Mouse (Mus musculus): Measurements from ENCODE around the gene Pkn3. TPM values are rescaled to one million over a fixed set of nuclear protein-coding genes. Genes with fewer than 3 reads are reported as not detected.
A peak's percentile ranks its signal among the peaks of the same experiment; 100 is the strongest.
"Not testable (repeated sequence)": the region's sequence is repeated elsewhere in the genome, so short reads cannot be mapped to it uniquely, and the experiment has no call there.

The Pkn3 gene
- polyA plus RNA-seq, 1 experiment from 2014 or later = 13.5 TPM

- Histone ChIP-seq H3K9me3 (ENCODE audit: low read length) (no peaks in the 10 kb centered on the region), H3K4me1 (ENCODE audit: insufficient read depth, low read length) (no peaks in the 10 kb centered on the region), H3K4me3 (ENCODE audit: low read length) (no peak overlapping the region), H3K36me3 (ENCODE audit: insufficient read depth, low read length) (peaks cover 27% of the 10 kb centered on the region), H3K9ac (replicated peaks; ENCODE audit: low read length) (no peak overlapping the region), H3K27me3 (ENCODE audit: insufficient read depth, low read length) (no peaks in the 10 kb centered on the region), H3K27ac (ENCODE audit: low read length) (no peak overlapping the region), H3K4me2 (replicated peaks; ENCODE audit: low read depth, low read length) (no peak overlapping the region)
- ATAC-seq (ENCODE audit: low FRiP score, low TSS enrichment) = no peak
- 94% methylated on average over 5 of the region's 5 CpGs for WGBS
Measured at GRCm38 (mm10) chr2:30112564-30112963, 35.1 kb downstream of the Pkn3 start.

GRCm38 (mm10) chr2:30119641-30120051 lies 42.2 kb downstream of the Pkn3 start:
- Histone ChIP-seq H3K4me1 (ENCODE audit: insufficient read depth, low read length) (peaks cover 6% of the 10 kb centered on the region), H3K27me3 (ENCODE audit: insufficient read depth, low read length) (no peaks in the 10 kb centered on the region), H3K36me3 (ENCODE audit: insufficient read depth, low read length) (no peaks in the 10 kb centered on the region), H3K9ac (replicated peaks; ENCODE audit: low read length) (no peak overlapping the region), H3K4me2 (replicated peaks; ENCODE audit: low read depth, low read length) (no peak overlapping the region), H3K9me3 (ENCODE audit: low read length) (no peaks in the 10 kb centered on the region), H3K27ac (ENCODE audit: low read length) (no peak overlapping the region), H3K4me3 (ENCODE audit: low read length) (no peak overlapping the region)
- ATAC-seq (ENCODE audit: low FRiP score, low TSS enrichment) = no peak
- 33% methylated on average over 6 of the region's 6 CpGs for WGBS

- Histone ChIP-seq H3K27me3 (ENCODE audit: insufficient read depth, low read length) (no peaks in the 10 kb centered on the region), H3K4me3 (ENCODE audit: low read length) (no peak overlapping the region), H3K9me3 (ENCODE audit: low read length) (no peaks in the 10 kb centered on the region), H3K4me2 (replicated peaks; ENCODE audit: low read depth, low read length) (no peak overlapping the region), H3K36me3 (ENCODE audit: insufficient read depth, low read length) (no peaks in the 10 kb centered on the region), H3K4me1 (ENCODE audit: insufficient read depth, low read length) (peaks cover 12% of the 10 kb centered on the region), H3K9ac (replicated peaks; ENCODE audit: low read length) (no peak overlapping the region), H3K27ac (ENCODE audit: low read length) (no peak overlapping the region)
- WGBS = 81% methylated on average over 4 of the region's 4 CpGs
- ATAC-seq (ENCODE audit: low FRiP score, low TSS enrichment) = no peak
Measured at GRCm38 (mm10) chr2:30120269-30120668, 42.8 kb downstream of the Pkn3 start.

DNA sequence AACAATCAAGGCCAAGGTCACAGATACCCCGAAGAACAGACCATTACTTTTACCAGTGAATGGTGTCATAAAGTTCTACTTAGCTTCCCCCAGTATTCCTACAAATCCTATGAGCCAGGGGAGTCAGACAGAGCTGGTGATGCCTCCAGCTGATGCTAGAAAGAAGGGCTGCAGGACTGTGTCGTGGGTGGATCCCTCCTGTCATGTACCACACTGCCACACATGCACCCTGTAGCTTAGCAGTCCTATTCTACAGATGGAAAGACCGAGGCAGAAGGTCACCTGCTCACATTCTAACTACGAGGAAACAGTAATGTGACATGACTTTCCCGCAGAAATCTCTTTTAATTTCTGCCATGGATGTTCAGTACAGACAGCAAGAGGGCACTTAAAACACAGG lies 45.3 kb downstream of the Pkn3 start:
- Histone ChIP-seq H3K4me2 (replicated peaks; ENCODE audit: low read depth, low read length) (no peak overlapping the region), H3K9me3 (ENCODE audit: low read length) (no peaks in the 10 kb centered on the region), H3K9ac (replicated peaks; ENCODE audit: low read length) (no peak overlapping the region), H3K4me3 (ENCODE audit: low read length) (no peak overlapping the region), H3K27ac (ENCODE audit: low read length) (no peak overlapping the region), H3K4me1 (ENCODE audit: insufficient read depth, low read length) (peaks cover 12% of the 10 kb centered on the region), H3K36me3 (ENCODE audit: insufficient read depth, low read length) (no peaks in the 10 kb centered on the region), H3K27me3 (ENCODE audit: insufficient read depth, low read length) (no peaks in the 10 kb centered on the region)
- ATAC-seq (ENCODE audit: low FRiP score, low TSS enrichment) = no peak
- 83% methylated on average over 5 of the region's 5 CpGs for WGBS

DNA sequence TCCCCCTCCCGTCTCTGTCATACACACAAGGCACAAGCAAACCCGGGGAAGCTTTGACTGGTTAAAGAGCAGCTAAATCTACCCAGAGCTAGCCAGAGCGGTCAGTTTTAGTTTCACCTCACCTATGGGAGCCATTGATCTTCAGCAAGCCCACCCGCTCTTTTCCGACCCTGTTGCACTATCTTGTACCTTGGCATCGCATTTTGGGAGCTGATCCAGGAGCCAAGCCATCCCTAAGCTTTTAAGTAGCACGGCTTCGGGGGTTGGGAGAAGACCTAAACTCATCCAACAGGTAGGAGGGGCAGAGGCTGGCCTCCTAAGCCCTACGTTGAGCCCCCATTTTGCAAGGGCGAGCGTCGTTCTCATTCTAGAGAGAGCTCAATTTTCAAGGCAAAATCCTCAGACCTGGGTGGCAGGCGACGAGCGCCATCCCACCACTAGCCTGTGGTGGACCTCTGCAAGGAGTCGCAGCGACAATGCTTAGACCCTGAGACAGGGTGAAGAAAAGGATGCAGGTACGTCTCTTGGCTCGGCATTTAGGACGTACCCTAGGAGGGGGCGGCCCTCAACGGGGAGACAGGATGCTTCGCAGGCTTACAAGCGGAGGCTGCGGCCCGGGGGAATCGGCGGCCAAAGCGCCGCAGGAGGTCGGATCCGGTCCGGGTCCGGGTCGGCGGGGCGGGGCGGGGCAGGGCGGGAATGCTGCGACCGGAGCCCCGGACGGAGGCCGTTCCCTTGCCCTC lies 46.4 kb downstream of the Pkn3 start:
- peak overlapping the region; percentile 76 for H3K4me2 ChIP-seq (replicated peaks; ENCODE audit: low read depth, low read length)
- ATAC-seq (ENCODE audit: low FRiP score, low TSS enrichment) = peak; percentile 81
- H3K36me3 ChIP-seq (ENCODE audit: insufficient read depth, low read length) = no peaks in the 10 kb centered on the region
- H3K27me3 ChIP-seq (ENCODE audit: insufficient read depth, low read length) = no peaks in the 10 kb centered on the region
- H3K27ac ChIP-seq (ENCODE audit: low read length) = peak overlapping the region; percentile 92
- no peaks in the 10 kb centered on the region for H3K9me3 ChIP-seq (ENCODE audit: low read length)
- H3K9ac ChIP-seq (replicated peaks; ENCODE audit: low read length) = peak overlapping the region; percentile 88
- peak overlapping the region; percentile 78 for H3K4me3 ChIP-seq (ENCODE audit: low read length)
- H3K4me1 ChIP-seq (ENCODE audit: insufficient read depth, low read length) = peaks cover 12% of the 10 kb centered on the region
- WGBS = under 1% methylated on average over 44 of the region's 44 CpGs

DNA sequence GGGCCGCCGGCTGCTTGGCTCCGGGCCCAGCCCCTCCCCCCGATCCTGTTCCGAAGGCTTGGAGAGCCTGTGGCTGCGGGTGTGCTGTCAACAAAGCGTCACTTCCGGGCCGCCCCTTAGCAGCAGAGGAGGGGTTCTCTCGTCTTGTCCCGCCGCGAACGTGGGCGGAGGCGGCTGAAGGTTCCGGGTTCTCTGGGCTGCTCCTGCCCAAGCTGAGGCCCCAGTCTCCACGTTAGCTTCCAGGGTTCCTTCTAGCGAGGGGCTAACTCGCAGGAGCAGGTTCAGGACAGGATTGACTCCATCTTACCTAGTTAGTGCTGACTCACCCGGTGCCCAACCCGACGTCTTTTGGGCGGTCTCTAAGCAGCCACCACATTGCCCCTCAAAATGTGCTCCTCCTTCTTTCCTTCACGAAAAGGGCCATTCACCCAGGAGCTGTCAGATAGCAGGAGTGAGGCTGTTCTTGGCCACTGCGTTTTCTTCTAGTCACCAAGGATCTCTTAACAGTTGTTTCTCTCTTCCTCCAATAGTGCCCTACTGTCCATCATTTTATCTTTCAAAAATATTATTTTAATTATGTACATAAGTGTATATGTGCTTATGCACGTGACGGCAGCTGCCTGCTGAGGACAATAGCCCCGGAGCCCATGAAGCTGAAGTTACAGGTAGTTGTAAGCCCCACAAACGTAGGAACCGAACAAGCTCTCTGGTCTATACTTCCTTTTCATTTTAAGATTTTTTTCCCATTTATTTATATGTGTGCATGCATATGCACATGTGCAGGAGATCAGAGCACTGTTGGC lies 47.2 kb downstream of the Pkn3 start, which contains the start of gene Zer1:
Gene Zer1 (minus strand): TSS at position 114 of the 803 bp plus-strand sequence.
- peak within 1 kb of the TSS; percentile 92 for H3K27ac ChIP-seq (ENCODE audit: low read length)
- peaks cover 12% of the 10 kb centered on the region for H3K4me1 ChIP-seq (ENCODE audit: insufficient read depth, low read length)
- peak within 1 kb of the TSS; percentile 76 for H3K4me2 ChIP-seq (replicated peaks; ENCODE audit: low read depth, low read length)
- ATAC-seq (ENCODE audit: low FRiP score, low TSS enrichment) = peak; percentile 98
- H3K36me3 ChIP-seq (ENCODE audit: insufficient read depth, low read length) = no peaks in the 10 kb centered on the region
- H3K4me3 ChIP-seq (ENCODE audit: low read length) = peak within 1 kb of the TSS; percentile 78
- H3K27me3 ChIP-seq (ENCODE audit: insufficient read depth, low read length) = no peaks in the 10 kb centered on the region
- WGBS = 9% methylated on average over 31 of the region's 31 CpGs
- H3K9ac ChIP-seq (replicated peaks; ENCODE audit: low read length) = peak within 1 kb of the TSS; percentile 88
- no peaks in the 10 kb centered on the region for H3K9me3 ChIP-seq (ENCODE audit: low read length)

- no peaks in the 10 kb centered on the region for H3K9me3 ChIP-seq (ENCODE audit: low read length)
- no peak overlapping the region for H3K4me2 ChIP-seq (replicated peaks; ENCODE audit: low read depth, low read length)
- H3K36me3 ChIP-seq (ENCODE audit: insufficient read depth, low read length) = no peaks in the 10 kb centered on the region
- 34% methylated on average over 2 of the region's 2 CpGs for WGBS
- no peak for ATAC-seq (ENCODE audit: low FRiP score, low TSS enrichment)
- H3K27ac ChIP-seq (ENCODE audit: low read length) = no peak overlapping the region
- H3K4me3 ChIP-seq (ENCODE audit: low read length) = no peak overlapping the region
- no peaks in the 10 kb centered on the region for H3K27me3 ChIP-seq (ENCODE audit: insufficient read depth, low read length)
- no peak overlapping the region for H3K9ac ChIP-seq (replicated peaks; ENCODE audit: low read length)
- H3K4me1 ChIP-seq (ENCODE audit: insufficient read depth, low read length) = peaks cover 14% of the 10 kb centered on the region
Measured at GRCm38 (mm10) chr2:30128789-30129188, 51.3 kb downstream of the Pkn3 start.

- H3K4me3 ChIP-seq (ENCODE audit: low read length) = no peak overlapping the region
- no peaks in the 10 kb centered on the region for H3K36me3 ChIP-seq (ENCODE audit: insufficient read depth, low read length)
- H3K27ac ChIP-seq (ENCODE audit: low read length) = no peak overlapping the region
- H3K4me1 ChIP-seq (ENCODE audit: insufficient read depth, low read length) = peaks cover 18% of the 10 kb centered on the region
- H3K9ac ChIP-seq (replicated peaks; ENCODE audit: low read length) = no peak overlapping the region
- ATAC-seq (ENCODE audit: low FRiP score, low TSS enrichment) = no peak
- H3K4me2 ChIP-seq (replicated peaks; ENCODE audit: low read depth, low read length) = no peak overlapping the region
- H3K9me3 ChIP-seq (ENCODE audit: low read length) = no peaks in the 10 kb centered on the region
- WGBS = 77% methylated on average over 4 of the region's 4 CpGs
- no peaks in the 10 kb centered on the region for H3K27me3 ChIP-seq (ENCODE audit: insufficient read depth, low read length)
Measured at GRCm38 (mm10) chr2:30130156-30130555, 52.7 kb downstream of the Pkn3 start.

DNA sequence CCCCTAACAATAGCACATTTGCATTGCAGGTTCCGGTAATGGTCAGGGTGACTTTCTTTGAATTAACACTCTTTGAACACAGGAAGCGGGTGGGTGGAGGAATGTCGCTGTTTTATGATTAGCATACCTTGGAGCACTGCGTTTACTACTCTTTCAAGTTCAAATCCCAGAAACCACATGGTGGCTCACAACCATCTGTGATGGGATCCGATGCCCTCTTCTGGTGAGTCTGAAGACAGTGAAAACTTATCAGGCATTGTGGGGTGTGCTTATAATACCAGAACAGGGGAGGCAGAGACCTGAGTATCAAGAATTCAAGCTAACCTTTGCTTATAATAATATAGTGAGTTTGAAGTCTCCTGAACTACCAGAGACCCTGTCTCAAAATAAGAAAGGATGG lies 53.8 kb downstream of the Pkn3 start:
- not testable (repeated sequence) for H3K27ac ChIP-seq (ENCODE audit: low read length); ATAC-seq (ENCODE audit: low FRiP score, low TSS enrichment); H3K4me3 ChIP-seq (ENCODE audit: low read length); H3K9ac ChIP-seq (replicated peaks; ENCODE audit: low read length); H3K27me3 ChIP-seq (ENCODE audit: insufficient read depth, low read length); H3K4me2 ChIP-seq (replicated peaks; ENCODE audit: low read depth, low read length); H3K36me3 ChIP-seq (ENCODE audit: insufficient read depth, low read length); H3K9me3 ChIP-seq (ENCODE audit: low read length)
- WGBS = 56% methylated on average over 5 of the region's 5 CpGs
- H3K4me1 ChIP-seq (ENCODE audit: insufficient read depth, low read length) = peaks cover 20% of the 10 kb centered on the region

All from kidney, embryonic 16.5 days (tissue).